Mouse (Mus musculus) left cerebral cortex, postnatal 4 days (tissue): Measurements from ENCODE around the gene Pus3. TPM values are rescaled to one million over a fixed set of nuclear protein-coding genes. Genes with fewer than 3 reads are reported as not detected.

Experiments used
- DNase-seq: peaks from one replicate; pipeline ENCODE4 v3.0.0-alpha.2; 2022
- intact Hi-C: fragments of 180-260 bp; cut with DNase I; formaldehyde crosslinking; loops from one replicate; pipeline ENCODE4 v1.15.1; 2025
- total RNA-seq, 2 experiments: library from RNA; stranded (reverse); gene quantifications; 2 replicates each; pipeline ENCODE4 v1.2.3; 2021

The Pus3 gene
- total RNA-seq = 10 to 100 TPM; 14.4 to 14.5 TPM

- peak; percentile 84 for DNase-seq
- intact Hi-C loops = no loop called here
These were observed at the start of gene Pus3, which contains the start of gene Ddx25 for GRCm38 (mm10) chr9:35558257-35559008. Gene Pus3, plus strand, starts transcription at chr9:35558595. Gene Ddx25, minus strand, starts transcription at chr9:35558528.

GRCm38 (mm10) chr9:35513900-35514299, 44.5 kb upstream of the Pus3 start:
- no peak for DNase-seq
- intact Hi-C loops = no loop called here

- intact Hi-C loops = no loop called here
- no peak for DNase-seq
These were observed 42.2 kb upstream of the Pus3 start for GRCm38 (mm10) chr9:35516182-35516581.

DNA sequence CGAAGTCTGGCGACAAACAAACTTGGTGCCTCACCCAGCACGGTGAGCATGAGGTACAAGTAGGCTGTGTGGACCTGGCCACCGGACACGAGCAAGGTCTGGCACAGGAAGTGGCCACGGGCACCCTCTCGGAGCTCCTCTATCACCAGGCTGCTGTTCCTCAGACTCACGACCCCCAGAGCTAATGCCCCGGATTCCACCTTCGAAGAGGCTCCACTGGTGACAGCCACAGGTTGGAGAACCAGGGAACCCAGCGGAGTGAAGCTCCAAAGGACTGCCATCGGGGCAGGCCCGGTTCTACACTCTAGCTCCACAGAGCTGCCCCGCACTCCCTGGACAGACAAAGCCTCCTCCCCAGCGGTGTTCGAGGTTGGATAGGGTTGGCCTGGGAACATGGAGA, 41.7 kb upstream of the Pus3 start:
- intact Hi-C loops = no loop called here
- no peak for DNase-seq

DNA sequence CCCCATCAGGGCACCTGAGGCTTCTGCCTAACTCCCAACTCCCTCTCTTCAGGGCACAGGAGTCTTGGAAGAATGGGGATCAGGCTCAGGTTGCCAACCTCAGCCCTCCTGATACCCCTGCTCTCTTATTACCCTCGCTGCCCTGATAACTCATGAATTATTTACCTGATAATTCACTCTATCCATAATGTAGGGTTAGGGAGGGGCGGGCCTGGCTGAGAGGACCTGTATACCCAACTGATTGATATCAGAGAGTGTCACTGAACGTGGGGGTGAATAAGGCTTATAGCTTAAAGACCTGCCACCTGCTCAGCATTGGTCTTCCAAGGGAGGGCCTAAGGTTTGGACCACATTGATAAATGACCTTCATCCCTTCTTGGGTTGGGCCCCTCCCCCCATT, 40.2 kb upstream of the Pus3 start, which contains the start of gene Gm1113:
Gene Gm1113 (minus strand): TSS at position 101 of the 400 bp plus-strand sequence.
- intact Hi-C loops = no loop called here
- no peak for DNase-seq

- intact Hi-C loops = loop anchor here (10.0 kb wide), 1 partner anchor 96 kb away; the partner anchor contains the start of gene Cdon
- no peak for DNase-seq
These were observed 37.6 kb upstream of the Pus3 start for GRCm38 (mm10) chr9:35520631-35521348.

DNA sequence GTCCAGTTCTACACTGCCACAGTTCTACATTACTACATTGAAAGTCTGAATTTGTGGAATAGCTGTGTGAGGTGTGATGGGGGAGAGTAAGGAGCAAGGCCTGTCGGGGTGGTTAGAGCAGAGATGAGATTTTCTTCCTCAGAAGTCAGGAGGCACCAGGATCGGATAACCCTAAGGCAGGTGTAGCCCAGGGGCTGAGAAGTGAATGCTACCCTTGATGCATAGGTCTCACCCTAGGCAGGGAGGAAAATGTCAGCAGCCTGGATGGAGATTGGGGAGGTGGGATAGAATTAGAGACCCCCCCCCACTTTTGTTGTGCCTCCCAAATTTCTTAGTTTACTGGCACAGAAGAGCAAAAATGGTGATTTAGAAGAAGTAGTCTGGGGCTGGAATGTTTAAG, 36.2 kb upstream of the Pus3 start:
- no peak for DNase-seq

GRCm38 (mm10) chr9:35522821-35523515, 35.4 kb upstream of the Pus3 start:
- intact Hi-C loops = loop anchor here (10.0 kb wide), 1 partner anchor 98 kb away; the partner anchor contains the start of gene Cdon

More for the DNA sequence above, 36.2 kb upstream of the Pus3 start:
- intact Hi-C loops = loop anchor here (10.0 kb wide), 1 partner anchor 97 kb away; the partner anchor contains the start of gene Cdon

DNA sequence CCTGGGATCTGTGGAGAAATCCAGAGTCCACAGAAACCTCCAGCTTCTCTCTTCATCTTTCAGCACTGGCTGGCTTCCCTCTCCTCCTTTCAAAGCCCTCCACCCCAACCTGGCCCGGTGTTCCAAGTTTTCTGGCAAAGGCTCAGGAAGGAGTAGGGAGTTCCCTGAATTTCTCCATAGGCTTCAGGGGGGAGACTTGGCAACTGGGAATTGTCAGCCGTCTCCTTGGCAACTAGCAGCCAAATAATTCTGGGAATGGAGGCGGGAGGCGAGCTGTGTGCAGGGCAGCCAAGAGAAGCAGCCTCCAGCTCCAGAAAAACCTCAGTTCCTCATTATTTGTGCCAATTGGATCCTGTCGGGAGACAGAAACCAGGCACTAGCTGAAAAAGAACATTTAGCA, 34.9 kb upstream of the Pus3 start:
- DNase-seq = peak; percentile 54
- intact Hi-C loops = loop anchor here (10.0 kb wide), 1 partner anchor 99 kb away; the partner anchor contains the start of gene Cdon

More at GRCm38 (mm10) chr9:35522821-35523515, 35.4 kb upstream of the Pus3 start:
- DNase-seq = no peak

- intact Hi-C loops = loop anchor here (10.0 kb wide), 1 partner anchor 99 kb away; the partner anchor contains the start of gene Cdon
- peak; percentile 64 for DNase-seq
These were observed 34.4 kb upstream of the Pus3 start for GRCm38 (mm10) chr9:35523941-35524411.

GRCm38 (mm10) chr9:35529141-35529540, 29.3 kb upstream of the Pus3 start:
- intact Hi-C loops = loop anchor here (10.0 kb wide), 1 partner anchor 104 kb away; the partner anchor contains the start of gene Cdon

DNA sequence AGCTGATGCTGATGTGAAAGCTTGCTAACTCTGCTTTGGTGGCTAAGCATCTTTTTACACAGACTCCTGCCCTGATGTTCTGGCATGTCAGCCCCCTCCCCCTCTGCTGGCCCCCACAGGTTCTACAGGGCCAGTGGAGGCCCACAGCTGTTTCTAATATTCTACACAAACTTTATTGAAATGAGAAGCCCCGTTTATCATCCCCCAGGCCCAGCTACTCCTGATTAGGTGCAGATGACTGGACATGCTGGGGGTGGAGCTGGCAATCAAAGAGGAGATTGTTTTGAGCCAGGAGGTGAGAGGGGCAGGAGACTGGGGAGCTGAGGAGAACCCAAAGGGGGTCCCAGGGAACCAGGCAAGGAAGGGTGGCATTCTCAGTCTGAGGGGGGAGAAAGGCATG, 28.6 kb upstream of the Pus3 start:
- DNase-seq = no peak
- intact Hi-C loops = loop anchor here (10.0 kb wide), 1 partner anchor 105 kb away; the partner anchor contains the start of gene Cdon

More at GRCm38 (mm10) chr9:35529141-35529540, 29.3 kb upstream of the Pus3 start:
- no peak for DNase-seq

DNA sequence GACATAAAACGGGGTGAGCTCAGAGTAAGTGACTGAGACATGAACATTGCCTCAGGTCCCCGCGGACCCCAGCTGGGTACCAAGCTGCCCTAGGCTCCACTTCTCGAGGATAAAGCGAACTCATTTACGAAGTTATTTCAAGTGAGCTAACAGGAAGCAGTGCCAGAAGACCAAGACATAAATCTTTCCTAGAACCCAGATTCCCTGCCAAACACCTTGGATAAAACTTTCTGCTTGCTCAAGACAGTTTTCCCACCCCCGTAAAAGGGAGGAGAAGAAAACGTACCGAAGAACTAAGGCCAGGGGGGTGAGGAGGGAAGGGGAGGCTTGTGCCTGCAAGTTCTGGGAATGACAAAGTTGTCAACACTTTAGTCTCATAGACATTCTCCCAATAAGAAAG, 25.1 kb upstream of the Pus3 start:
- intact Hi-C loops = no loop called here
- no peak for DNase-seq

GRCm38 (mm10) chr9:35535110-35535509, 23.3 kb upstream of the Pus3 start:
- intact Hi-C loops = loop anchor here (2.0 kb wide), 1 partner anchor 252 kb away; no protein-coding TSS in a partner anchor
- peak; percentile 45 for DNase-seq

- intact Hi-C loops = loop anchor here (2.0 kb wide), 1 partner anchor 253 kb away; no protein-coding TSS in a partner anchor
- no peak for DNase-seq
These were observed 22.5 kb upstream of the Pus3 start for GRCm38 (mm10) chr9:35535876-35536275.

GRCm38 (mm10) chr9:35539001-35539750, 19.2 kb upstream of the Pus3 start:
- intact Hi-C loops = no loop called here
- no peak for DNase-seq

DNA sequence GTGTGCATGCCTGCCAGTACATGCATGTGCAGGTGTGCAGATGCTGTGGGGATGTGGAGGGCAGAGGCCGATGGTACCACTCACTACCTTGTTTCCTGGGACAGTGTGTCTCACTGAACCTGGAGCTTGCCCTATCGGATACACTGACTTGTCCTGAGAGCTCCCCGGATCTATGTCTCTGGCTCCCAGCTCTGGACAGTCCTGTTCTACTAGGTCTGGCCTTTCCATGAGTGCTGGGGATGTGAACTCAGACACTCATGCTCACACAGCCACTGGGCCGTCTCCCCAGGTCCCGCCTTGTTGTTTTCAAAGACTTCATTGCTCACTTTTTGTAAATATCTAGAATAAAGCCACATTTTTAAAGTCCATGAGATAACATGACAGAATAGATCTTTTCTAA, 17.4 kb upstream of the Pus3 start:
- no peak for DNase-seq
- intact Hi-C loops = loop anchor here (10.0 kb wide), 1 partner anchor 326 kb away; the partner anchor contains the start of gene Foxred1

GRCm38 (mm10) chr9:35541488-35541887, 16.9 kb upstream of the Pus3 start:
- intact Hi-C loops = loop anchor here (10.0 kb wide), 1 partner anchor 327 kb away; the partner anchor contains the start of gene Foxred1
- DNase-seq = peak; percentile 85

DNA sequence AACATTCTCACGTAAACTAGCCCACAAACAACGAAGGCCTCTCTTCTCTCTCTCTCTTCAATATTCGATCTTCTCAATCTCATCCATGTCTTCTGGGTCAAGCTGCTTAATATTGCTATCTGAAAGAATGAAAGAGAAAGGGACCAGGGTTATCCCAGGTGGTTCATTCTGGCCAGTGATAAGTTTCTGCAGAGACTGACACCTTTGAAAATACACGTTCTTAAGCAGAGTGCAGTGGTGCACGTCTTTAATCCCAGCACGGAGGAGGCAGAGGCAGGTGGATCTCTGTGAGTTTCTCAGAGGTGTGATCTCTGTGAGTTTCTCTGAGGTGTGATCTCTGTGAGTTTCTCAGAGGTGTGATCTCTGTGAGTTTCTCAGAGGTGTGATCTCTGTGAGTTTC, 16.5 kb upstream of the Pus3 start:
- intact Hi-C loops = loop anchor here (10.0 kb wide), 1 partner anchor 327 kb away; the partner anchor contains the start of gene Foxred1
- DNase-seq = no peak
